Mouse (Mus musculus): ENCODE data around the gene Fip1l1.

- TF ChIP-seq CTCF (IDR thresholded peaks at IDR 0.05; ENCODE audit: low read depth, low read length) (no peak), POLR2A (IDR thresholded peaks at IDR 0.05; ENCODE audit: insufficient read depth, low read length) (no peak), EP300 (IDR thresholded peaks at IDR 0.05; ENCODE audit: insufficient read depth, low read depth, low read length) (no peak)
These were observed 86.6 kb downstream of the Fip1l1 start for GRCm38 (mm10) chr5:74621691-74622470.
